Mouse (Mus musculus): ENCODE data around the gene Dyrk3. TPM values are rescaled to one million over a fixed set of nuclear protein-coding genes. Genes with fewer than 3 reads are reported as not detected.
A peak's percentile ranks its signal among the peaks of the same experiment; 100 is the strongest.

The Dyrk3 gene
- polyA plus RNA-seq, 1 experiment from 2014 or later, result 3.7 TPM

GRCm38 (mm10) chr1:131096132-131096695 lies 41.9 kb downstream of the Dyrk3 start:
- H3K4me3 ChIP-seq (ENCODE audit: low read depth, low read length), result peak overlapping the region; percentile 95
- peak overlapping the region; percentile 71 for H3K4me2 ChIP-seq
- H3K9me3 ChIP-seq (replicated peaks; ENCODE audit: control insufficient read depth, low read length), result no peaks in the 10 kb centered on the region
- 0 out of 2 replicates have a peak, but pooled peaks cover 3% of the 10 kb centered on the region for H3K27me3 ChIP-seq (ENCODE audit: control insufficient read depth, insufficient read depth, low read length)
- H3K36me3 ChIP-seq (ENCODE audit: control insufficient read depth, insufficient read depth, low read length), result no peaks in the 10 kb centered on the region
- H3K4me1 ChIP-seq (ENCODE audit: control insufficient read depth, insufficient read depth, low read length), result peaks cover 51% of the 10 kb centered on the region
- no peak for ATAC-seq (replicated peaks; ENCODE audit: insufficient number of reproducible peaks, low FRiP score, low TSS enrichment)
- peak overlapping the region; percentile 95 for H3K27ac ChIP-seq (ENCODE audit: low read depth, low read length)
- H3K9ac ChIP-seq (ENCODE audit: low read depth, low read length), result peak overlapping the region; percentile 94
- WGBS (ENCODE audit: insufficient replicate concordance), result 16% methylated on average over 9 of the region's 9 CpGs

GRCm38 (mm10) chr1:131095574-131095973 lies 42.6 kb downstream of the Dyrk3 start:
- Histone ChIP-seq H3K36me3 (ENCODE audit: control insufficient read depth, insufficient read depth, low read length) (no peaks in the 10 kb centered on the region), H3K4me2 (peak overlapping the region; percentile 71), H3K4me1 (ENCODE audit: control insufficient read depth, insufficient read depth, low read length) (peaks cover 58% of the 10 kb centered on the region), H3K4me3 (ENCODE audit: low read depth, low read length) (peak overlapping the region; percentile 95), H3K9me3 (replicated peaks; ENCODE audit: control insufficient read depth, low read length) (no peaks in the 10 kb centered on the region), H3K27ac (ENCODE audit: low read depth, low read length) (peak overlapping the region; percentile 95; the same call in 1 of the 2 replicates), H3K9ac (ENCODE audit: low read depth, low read length) (peak overlapping the region; percentile 94), H3K27me3 (ENCODE audit: control insufficient read depth, insufficient read depth, low read length) (no peaks in the 10 kb centered on the region)
- no peak for ATAC-seq (replicated peaks; ENCODE audit: insufficient number of reproducible peaks, low FRiP score, low TSS enrichment)
- 29% methylated on average over 8 of the region's 8 CpGs for WGBS (ENCODE audit: insufficient replicate concordance)

- Histone ChIP-seq H3K4me1 (ENCODE audit: control insufficient read depth, insufficient read depth, low read length) (peaks cover 75% of the 10 kb centered on the region), H3K27ac (ENCODE audit: low read depth, low read length) (no peak overlapping the region), H3K9me3 (replicated peaks; ENCODE audit: control insufficient read depth, low read length) (no peaks in the 10 kb centered on the region), H3K4me2 (peak overlapping the region; percentile 41; the same call in 1 of the 2 replicates), H3K27me3 (ENCODE audit: control insufficient read depth, insufficient read depth, low read length) (no peaks in the 10 kb centered on the region), H3K4me3 (ENCODE audit: low read depth, low read length) (no peak overlapping the region), H3K36me3 (ENCODE audit: control insufficient read depth, insufficient read depth, low read length) (no peaks in the 10 kb centered on the region), H3K9ac (ENCODE audit: low read depth, low read length) (peak overlapping the region; percentile 34; the same call in 1 of the 2 replicates)
- no peak for ATAC-seq (replicated peaks; ENCODE audit: insufficient number of reproducible peaks, low FRiP score, low TSS enrichment)
- 50% methylated on average over 8 of the region's 8 CpGs for WGBS (ENCODE audit: insufficient replicate concordance)
Measured at GRCm38 (mm10) chr1:131093889-131094288, 44.3 kb downstream of the Dyrk3 start.

GRCm38 (mm10) chr1:131092846-131093245 lies 45.3 kb downstream of the Dyrk3 start:
- H3K36me3 ChIP-seq (ENCODE audit: control insufficient read depth, insufficient read depth, low read length), result no peaks in the 10 kb centered on the region
- 89% methylated on average over 3 of the region's 3 CpGs for WGBS (ENCODE audit: insufficient replicate concordance)
- no peak overlapping the region for H3K9ac ChIP-seq (ENCODE audit: low read depth, low read length)
- no peaks in the 10 kb centered on the region for H3K27me3 ChIP-seq (ENCODE audit: control insufficient read depth, insufficient read depth, low read length)
- no peak for ATAC-seq (replicated peaks; ENCODE audit: insufficient number of reproducible peaks, low FRiP score, low TSS enrichment)
- no peaks in the 10 kb centered on the region for H3K9me3 ChIP-seq (replicated peaks; ENCODE audit: control insufficient read depth, low read length)
- no peak overlapping the region for H3K4me3 ChIP-seq (ENCODE audit: low read depth, low read length)
- H3K27ac ChIP-seq (ENCODE audit: low read depth, low read length), result 0 out of 2 replicates have a peak overlapping the region, but pooled peaks have one; percentile 15
- peaks cover 82% of the 10 kb centered on the region for H3K4me1 ChIP-seq (ENCODE audit: control insufficient read depth, insufficient read depth, low read length)
- H3K4me2 ChIP-seq, result no peak overlapping the region

GRCm38 (mm10) chr1:131092173-131092572 lies 46.0 kb downstream of the Dyrk3 start:
- no peak overlapping the region for H3K9ac ChIP-seq (ENCODE audit: low read depth, low read length)
- no peaks in the 10 kb centered on the region for H3K27me3 ChIP-seq (ENCODE audit: control insufficient read depth, insufficient read depth, low read length)
- no peaks in the 10 kb centered on the region for H3K36me3 ChIP-seq (ENCODE audit: control insufficient read depth, insufficient read depth, low read length)
- H3K4me2 ChIP-seq, result no peak overlapping the region; the same call in 1 of the 2 replicates
- WGBS (ENCODE audit: insufficient replicate concordance), result 85% methylated on average over 3 of the region's 3 CpGs
- H3K27ac ChIP-seq (ENCODE audit: low read depth, low read length), result 0 out of 2 replicates have a peak overlapping the region, but pooled peaks have one; percentile 10
- ATAC-seq (replicated peaks; ENCODE audit: insufficient number of reproducible peaks, low FRiP score, low TSS enrichment), result no peak
- no peaks in the 10 kb centered on the region for H3K9me3 ChIP-seq (replicated peaks; ENCODE audit: control insufficient read depth, low read length)
- no peak overlapping the region for H3K4me3 ChIP-seq (ENCODE audit: low read depth, low read length)
- peaks cover 88% of the 10 kb centered on the region for H3K4me1 ChIP-seq (ENCODE audit: control insufficient read depth, insufficient read depth, low read length)

- WGBS (ENCODE audit: insufficient replicate concordance), result 60% methylated on average over 3 of the region's 3 CpGs
- H3K4me3 ChIP-seq (ENCODE audit: low read depth, low read length), result no peak overlapping the region
- H3K9ac ChIP-seq (ENCODE audit: low read depth, low read length), result no peak overlapping the region
- H3K27me3 ChIP-seq (ENCODE audit: control insufficient read depth, insufficient read depth, low read length), result no peaks in the 10 kb centered on the region
- H3K4me1 ChIP-seq (ENCODE audit: control insufficient read depth, insufficient read depth, low read length), result peaks cover 95% of the 10 kb centered on the region
- H3K9me3 ChIP-seq (replicated peaks; ENCODE audit: control insufficient read depth, low read length), result no peaks in the 10 kb centered on the region
- no peak for ATAC-seq (replicated peaks; ENCODE audit: insufficient number of reproducible peaks, low FRiP score, low TSS enrichment)
- H3K27ac ChIP-seq (ENCODE audit: low read depth, low read length), result peak overlapping the region; percentile 92
- H3K4me2 ChIP-seq, result peak overlapping the region; percentile 47; the same call in 1 of the 2 replicates
- no peaks in the 10 kb centered on the region for H3K36me3 ChIP-seq (ENCODE audit: control insufficient read depth, insufficient read depth, low read length)
Measured at GRCm38 (mm10) chr1:131091481-131091880, 46.7 kb downstream of the Dyrk3 start.

- peak overlapping the region; percentile 62; the same call in 1 of the 2 replicates for H3K9ac ChIP-seq (ENCODE audit: low read depth, low read length)
- peak overlapping the region; percentile 47 for H3K4me2 ChIP-seq
- H3K9me3 ChIP-seq (replicated peaks; ENCODE audit: control insufficient read depth, low read length), result no peaks in the 10 kb centered on the region
- H3K4me1 ChIP-seq (ENCODE audit: control insufficient read depth, insufficient read depth, low read length), result peaks cover 98% of the 10 kb centered on the region
- no peak overlapping the region for H3K4me3 ChIP-seq (ENCODE audit: low read depth, low read length)
- no peak for ATAC-seq (replicated peaks; ENCODE audit: insufficient number of reproducible peaks, low FRiP score, low TSS enrichment)
- no peaks in the 10 kb centered on the region for H3K27me3 ChIP-seq (ENCODE audit: control insufficient read depth, insufficient read depth, low read length)
- H3K27ac ChIP-seq (ENCODE audit: low read depth, low read length), result peak overlapping the region; percentile 92
- no peaks in the 10 kb centered on the region for H3K36me3 ChIP-seq (ENCODE audit: control insufficient read depth, insufficient read depth, low read length)
- 61% methylated on average over 4 of the region's 4 CpGs for WGBS (ENCODE audit: insufficient replicate concordance)
Measured at GRCm38 (mm10) chr1:131090877-131091276, 47.3 kb downstream of the Dyrk3 start.

- peak overlapping the region; percentile 62 for H3K9ac ChIP-seq (ENCODE audit: low read depth, low read length)
- no peaks in the 10 kb centered on the region for H3K36me3 ChIP-seq (ENCODE audit: control insufficient read depth, insufficient read depth, low read length)
- H3K4me3 ChIP-seq (ENCODE audit: low read depth, low read length), result no peak overlapping the region
- peaks cover 98% of the 10 kb centered on the region for H3K4me1 ChIP-seq (ENCODE audit: control insufficient read depth, insufficient read depth, low read length)
- peak overlapping the region; percentile 92 for H3K27ac ChIP-seq (ENCODE audit: low read depth, low read length)
- H3K27me3 ChIP-seq (ENCODE audit: control insufficient read depth, insufficient read depth, low read length), result no peaks in the 10 kb centered on the region
- peak overlapping the region; percentile 47 for H3K4me2 ChIP-seq
- 40% methylated on average over 5 of the region's 5 CpGs for WGBS (ENCODE audit: insufficient replicate concordance)
- no peaks in the 10 kb centered on the region for H3K9me3 ChIP-seq (replicated peaks; ENCODE audit: control insufficient read depth, low read length)
- ATAC-seq (replicated peaks; ENCODE audit: insufficient number of reproducible peaks, low FRiP score, low TSS enrichment), result peak; percentile 37
Measured at GRCm38 (mm10) chr1:131090261-131090660, 47.9 kb downstream of the Dyrk3 start.
